Comparison of ENCODE assay signal across 7 mouse cellular contexts in genomic region chr11:115902831-115903230, GRCm38 (mm10). TPM values are rescaled to one million over a fixed set of nuclear protein-coding genes. Genes with fewer than 3 reads are reported as not detected.
DNase-seq lines count a peak whose midpoint lies in the region; ATAC-seq lines count a peak whose summit lies in the region.

No protein-coding gene starts in this region.

- H3K36me3 ChIP-seq in heart, embryonic 10.5 days = peaks cover 7% of the 10 kb centered on the region; the same call in 1 of the 2 replicates
- peaks cover 5% of the 10 kb centered on the region; the same call in 1 of the 2 replicates for H3K36me3 ChIP-seq in liver, embryonic 11.5 days (ENCODE audit: control insufficient read depth, insufficient read depth, low read length)

- no peak for ATAC-seq in liver, embryonic 11.5 days (replicated peaks; ENCODE audit: low FRiP score)

- peak; percentile 71 for DNase-seq in testis, postnatal 10 days (ENCODE audit: low spot score)
- DNase-seq in testis, postnatal 14 days (ENCODE audit: low spot score) = no peak
- no peak for DNase-seq in heart, embryonic 10.5 days (ENCODE audit: low spot score)
- DNase-seq in liver, embryonic 11.5 days (ENCODE audit: low spot score) = no peak
- peak; percentile 52 to 74 for DNase-seq in spleen, postnatal 36 days (ENCODE audit: low spot score in 2 of 2)
- no peak for DNase-seq in frontal cortex, adult 2 months (ENCODE audit: extremely low spot score in 1 of 2, low spot score in 1 of 2)
- no peak for DNase-seq in layer of hippocampus, postnatal 14 days (ENCODE audit: low spot score in 2 of 2)

- H3K27me3 ChIP-seq in heart, embryonic 10.5 days (ENCODE audit: insufficient read depth, poor library complexity, severe bottlenecking) = no peaks in the 10 kb centered on the region
- no peaks in the 10 kb centered on the region for H3K27me3 ChIP-seq in liver, embryonic 11.5 days (replicated peaks; ENCODE audit: control insufficient read depth, insufficient read depth, low read length)

- H3K9ac ChIP-seq in liver, embryonic 11.5 days (ENCODE audit: low read depth, low read length) = peak overlapping the region; percentile 80

- WGBS in heart, embryonic 10.5 days = 60% methylated on average over 1 of the region's 1 CpGs
- WGBS in liver, embryonic 11.5 days = 39% methylated on average over 1 of the region's 1 CpGs

- peak overlapping the region; percentile 51; the same call in 1 of the 2 replicates for H3K4me3 ChIP-seq in heart, embryonic 10.5 days
- H3K4me3 ChIP-seq in liver, embryonic 11.5 days (ENCODE audit: low read depth, low read length) = peak overlapping the region; percentile 53

- H3K27ac ChIP-seq in heart, embryonic 10.5 days = peak overlapping the region; percentile 92
- peak overlapping the region; percentile 100 for H3K27ac ChIP-seq in liver, embryonic 11.5 days (ENCODE audit: low read depth, low read length)

- peak overlapping the region; percentile 81 for H3K4me2 ChIP-seq in liver, embryonic 11.5 days

- peaks cover 89% of the 10 kb centered on the region for H3K4me1 ChIP-seq in heart, embryonic 10.5 days
- peaks cover 75% of the 10 kb centered on the region for H3K4me1 ChIP-seq in liver, embryonic 11.5 days (replicated peaks; ENCODE audit: control insufficient read depth, insufficient read depth, low read length)

- no peaks in the 10 kb centered on the region for H3K9me3 ChIP-seq in heart, embryonic 10.5 days
- H3K9me3 ChIP-seq in liver, embryonic 11.5 days (ENCODE audit: control insufficient read depth, low read length) = no peaks in the 10 kb centered on the region

RNA-seq across cellular contexts. Expression of gene Smim5, which starts 3.1 kb away (rescaled TPM):
- 13.7 and 17.9 TPM in 2 replicates for polyA plus RNA-seq in heart, embryonic 10.5 days (2016; fragmentation: Nextera tagmentation; extraction: Ambion mirVana)
- 39.5 and 45.9 TPM in 2 replicates for polyA plus RNA-seq in liver, embryonic 11.5 days (2014; fragmentation: Nextera tagmentation; extraction: Ambion mirVana)
- 0.64 TPM in 1 of 2 replicates, not detected in the other for polyA plus RNA-seq in frontal cortex, adult 2 months (2012; rRNA removed)
- total RNA-seq in layer of hippocampus, postnatal 14 days (2021) = 1 to 10 TPM in 1 of 2 experiments, under 1 TPM in 1; 0.67 to 2.0 TPM

RNA-seq across cellular contexts. Expression of gene Smim6, which starts 9.0 kb away (rescaled TPM):
- 1.6 and 1.7 TPM in 2 replicates for polyA plus RNA-seq in heart, embryonic 10.5 days (2016; fragmentation: Nextera tagmentation; extraction: Ambion mirVana)
- 3.5 and 3.6 TPM in 2 replicates for polyA plus RNA-seq in liver, embryonic 11.5 days (2014; fragmentation: Nextera tagmentation; extraction: Ambion mirVana)
- polyA plus RNA-seq in frontal cortex, adult 2 months (2012; rRNA removed) = not detected in 2 replicates
- not detected for total RNA-seq in layer of hippocampus, postnatal 14 days (2021)

RNA-seq across cellular contexts. Expression of gene Sap30bp, which starts 30.3 kb away (rescaled TPM):
- polyA plus RNA-seq in heart, embryonic 10.5 days (2016; fragmentation: Nextera tagmentation; extraction: Ambion mirVana) = 29.4 and 35.8 TPM in 2 replicates
- 36.5 and 39.9 TPM in 2 replicates for polyA plus RNA-seq in liver, embryonic 11.5 days (2014; fragmentation: Nextera tagmentation; extraction: Ambion mirVana)
- polyA plus RNA-seq in frontal cortex, adult 2 months (2012; rRNA removed) = 71.9 and 89.0 TPM in 2 replicates
- total RNA-seq in layer of hippocampus, postnatal 14 days (2021) = 10 to 100 TPM; 39.2 to 50.4 TPM

RNA-seq across cellular contexts. Expression of gene Recql5, which starts 30.4 kb away (rescaled TPM):
- polyA plus RNA-seq in heart, embryonic 10.5 days (2016; fragmentation: Nextera tagmentation; extraction: Ambion mirVana) = 20.4 and 22.3 TPM in 2 replicates
- 19.8 and 22.9 TPM in 2 replicates for polyA plus RNA-seq in liver, embryonic 11.5 days (2014; fragmentation: Nextera tagmentation; extraction: Ambion mirVana)
- 28.4 and 31.7 TPM in 2 replicates for polyA plus RNA-seq in frontal cortex, adult 2 months (2012; rRNA removed)
- total RNA-seq in layer of hippocampus, postnatal 14 days (2021) = 10 to 100 TPM; 23.2 to 25.7 TPM

RNA-seq across cellular contexts. Expression of gene Myo15b, which starts 44.6 kb away (rescaled TPM):
- 0.23 and 0.31 TPM in 2 replicates for polyA plus RNA-seq in heart, embryonic 10.5 days (2016; fragmentation: Nextera tagmentation; extraction: Ambion mirVana)
- polyA plus RNA-seq in liver, embryonic 11.5 days (2014; fragmentation: Nextera tagmentation; extraction: Ambion mirVana) = 0.56 and 0.89 TPM in 2 replicates
- 0.55 and 1.1 TPM in 2 replicates for polyA plus RNA-seq in frontal cortex, adult 2 months (2012; rRNA removed)
- total RNA-seq in layer of hippocampus, postnatal 14 days (2021) = under 1 TPM; 0.35 to 0.36 TPM

Comparison
In these comparisons a context has a peak if more than half of its experiments do, and no peak if none do; other contexts are left out.
1. DNase-seq: peak in testis, postnatal 10 days (single experiment) and spleen, postnatal 36 days (2 of 2); none in testis, postnatal 14 days (single experiment), heart, embryonic 10.5 days (single experiment), liver, embryonic 11.5 days (single experiment), frontal cortex, adult 2 months (0 of 2) and layer of hippocampus, postnatal 14 days (0 of 2).